Mouse (Mus musculus) macrophage (primary cell): Measurements from ENCODE around the gene Wdr66. TPM values are rescaled to one million over a fixed set of nuclear protein-coding genes. Genes with fewer than 3 reads are reported as not detected.

ENCODE experiments used
- H3K27ac ChIP-seq: fragments of 350-480 bp; formaldehyde crosslinking; 2 replicates; pipeline ENCODE4 v1.9.0; 2021
- H3K36me3 ChIP-seq: fragments of 350-480 bp; formaldehyde crosslinking; 2 replicates; pipeline ENCODE4 v1.9.0; 2021; ENCODE audit errors: inconsistent target
- H3K4me3 ChIP-seq: fragments of 350-480 bp; formaldehyde crosslinking; 2 replicates; pipeline ENCODE4 v1.9.0; 2021; ENCODE audit errors: inconsistent target
- H3K79me2 ChIP-seq: fragments of 350-480 bp; formaldehyde crosslinking; 2 replicates; pipeline ENCODE4 v1.9.0; 2021; ENCODE audit errors: inconsistent target
- WGBS: methylation state at CpG from one replicate; pipeline ENCODE4 v1.1.7; 2026; ENCODE audit warnings: inconsistent platforms; ENCODE audit not compliant: missing documents; 5-methylcytosine and 5-hydroxymethylcytosine counted together
- polyA plus RNA-seq: library from polyadenylated mRNA; stranded (reverse); fragments of 250-400 nt; gene quantifications from 3 replicates; pipeline ENCODE4 v1.2.4, GENCODE M21; 2018; ENCODE audit warnings: inconsistent platforms

The Wdr66 gene
- polyA plus RNA-seq, 1 experiment from 2014 or later = 0.11 TPM

- Histone ChIP-seq H3K27ac (no peak overlapping the region), H3K4me3 (no peak overlapping the region), H3K36me3 (no peaks in the 10 kb centered on the region), H3K79me2 (no peaks in the 10 kb centered on the region)
- WGBS = 46% methylated on average over 7 of the region's 8 CpGs
Observed at GRCm38 (mm10) chr5:123285174-123285573, 33.3 kb downstream of the Wdr66 start.

- Histone ChIP-seq H3K36me3 (no peaks in the 10 kb centered on the region), H3K79me2 (no peaks in the 10 kb centered on the region), H3K4me3 (no peak overlapping the region), H3K27ac (no peak overlapping the region)
- 91% methylated on average over 5 of the region's 5 CpGs for WGBS
Observed at GRCm38 (mm10) chr5:123288079-123288478, 36.2 kb downstream of the Wdr66 start.

GRCm38 (mm10) chr5:123294653-123295052 is 42.8 kb downstream of the Wdr66 start:
- 81% methylated on average over 8 of the region's 9 CpGs for WGBS
- H3K79me2 ChIP-seq = no peaks in the 10 kb centered on the region
- no peak overlapping the region for H3K27ac ChIP-seq
- H3K36me3 ChIP-seq = no peaks in the 10 kb centered on the region
- H3K4me3 ChIP-seq = no peak overlapping the region

- H3K4me3 ChIP-seq = no peak overlapping the region
- no peaks in the 10 kb centered on the region for H3K36me3 ChIP-seq
- no peaks in the 10 kb centered on the region for H3K79me2 ChIP-seq
- H3K27ac ChIP-seq = no peak overlapping the region
- WGBS = 80% methylated on average over 12 of the region's 12 CpGs
Observed at GRCm38 (mm10) chr5:123296224-123296806, 44.4 kb downstream of the Wdr66 start.

GRCm38 (mm10) chr5:123296972-123297754 is 45.3 kb downstream of the Wdr66 start:
- 73% methylated on average over 23 of the region's 23 CpGs for WGBS

GRCm38 (mm10) chr5:123297830-123298229 is 45.9 kb downstream of the Wdr66 start:
- 85% methylated on average over 7 of the region's 7 CpGs for WGBS
- Histone ChIP-seq H3K79me2 (no peaks in the 10 kb centered on the region), H3K36me3 (no peaks in the 10 kb centered on the region), H3K4me3 (no peak overlapping the region), H3K27ac (no peak overlapping the region)

More at GRCm38 (mm10) chr5:123296972-123297754, 45.3 kb downstream of the Wdr66 start:
- Histone ChIP-seq H3K27ac (no peak overlapping the region), H3K36me3 (no peaks in the 10 kb centered on the region), H3K4me3 (no peak overlapping the region), H3K79me2 (no peaks in the 10 kb centered on the region)

GRCm38 (mm10) chr5:123298526-123298925 is 46.6 kb downstream of the Wdr66 start:
- Histone ChIP-seq H3K4me3 (no peak overlapping the region), H3K79me2 (no peaks in the 10 kb centered on the region), H3K27ac (no peak overlapping the region), H3K36me3 (no peaks in the 10 kb centered on the region)
- 92% methylated on average over 6 of the region's 6 CpGs for WGBS

- H3K36me3 ChIP-seq = no peaks in the 10 kb centered on the region
- no peak overlapping the region for H3K27ac ChIP-seq
- no peak overlapping the region for H3K4me3 ChIP-seq
- 90% methylated on average over 8 of the region's 8 CpGs for WGBS
- H3K79me2 ChIP-seq = no peaks in the 10 kb centered on the region
Observed at GRCm38 (mm10) chr5:123300496-123301034, 48.7 kb downstream of the Wdr66 start.

GRCm38 (mm10) chr5:123301780-123302521 is 50.0 kb downstream of the Wdr66 start:
- no peaks in the 10 kb centered on the region for H3K36me3 ChIP-seq
- H3K4me3 ChIP-seq = no peak overlapping the region
- H3K27ac ChIP-seq = no peak overlapping the region
- 90% methylated on average over 20 of the region's 20 CpGs for WGBS
- H3K79me2 ChIP-seq = no peaks in the 10 kb centered on the region

- WGBS = 95% methylated on average over 18 of the region's 18 CpGs
- Histone ChIP-seq H3K36me3 (no peaks in the 10 kb centered on the region), H3K79me2 (no peaks in the 10 kb centered on the region), H3K4me3 (no peak overlapping the region), H3K27ac (no peak overlapping the region)
Observed at GRCm38 (mm10) chr5:123307630-123308282, 55.9 kb downstream of the Wdr66 start.

- Histone ChIP-seq H3K79me2 (no peaks in the 10 kb centered on the region), H3K36me3 (no peaks in the 10 kb centered on the region), H3K4me3 (no peak overlapping the region), H3K27ac (no peak overlapping the region)
- WGBS = 87% methylated on average over 10 of the region's 10 CpGs
Observed at GRCm38 (mm10) chr5:123309816-123310215, 57.9 kb downstream of the Wdr66 start.

- H3K36me3 ChIP-seq = no peaks in the 10 kb centered on the region
- WGBS = 83% methylated on average over 7 of the region's 7 CpGs
Observed at GRCm38 (mm10) chr5:123310221-123310620, 58.3 kb downstream of the Wdr66 start.

GRCm38 (mm10) chr5:123313058-123313630 is 61.2 kb downstream of the Wdr66 start:
- WGBS = 81% methylated on average over 12 of the region's 12 CpGs
- H3K27ac ChIP-seq = no peak overlapping the region
- no peaks in the 10 kb centered on the region for H3K36me3 ChIP-seq
- H3K4me3 ChIP-seq = no peak overlapping the region
- H3K79me2 ChIP-seq = no peaks in the 10 kb centered on the region

More at GRCm38 (mm10) chr5:123310221-123310620, 58.3 kb downstream of the Wdr66 start:
- Histone ChIP-seq H3K27ac (no peak overlapping the region), H3K4me3 (no peak overlapping the region), H3K79me2 (no peaks in the 10 kb centered on the region)

- Histone ChIP-seq H3K4me3 (no peak overlapping the region), H3K27ac (no peak overlapping the region), H3K36me3 (no peaks in the 10 kb centered on the region), H3K79me2 (no peaks in the 10 kb centered on the region)
- WGBS = 46% methylated on average over 11 of the region's 11 CpGs
Observed at GRCm38 (mm10) chr5:123313851-123314380, 62.0 kb downstream of the Wdr66 start.
